Mouse (Mus musculus): ENCODE results near the gene Aff1. TPM values are rescaled to one million over a fixed set of nuclear protein-coding genes. Genes with fewer than 3 reads are reported as not detected.

Gene Aff1
- polyA plus RNA-seq, 1 experiment from 2014 or later = 2.0 TPM

GRCm38 (mm10) chr5:103860622-103861021 is 168.4 kb downstream of the Aff1 start:
- no peak for ATAC-seq
- Histone ChIP-seq H3K4me1 (peaks cover 5% of the 10 kb centered on the region; the same call in 1 of the 2 replicates), H3K4me2 (no peak overlapping the region), H3K9me3 (replicated peaks) (no peaks in the 10 kb centered on the region), H3K9ac (no peak overlapping the region), H3K36me3 (ENCODE audit: poor library complexity, severe bottlenecking) (peaks cover 15% of the 10 kb centered on the region), H3K27ac (no peak overlapping the region), H3K4me3 (no peak overlapping the region), H3K27me3 (no peaks in the 10 kb centered on the region)
- WGBS = 95% methylated on average over 11 of the region's 11 CpGs

DNA sequence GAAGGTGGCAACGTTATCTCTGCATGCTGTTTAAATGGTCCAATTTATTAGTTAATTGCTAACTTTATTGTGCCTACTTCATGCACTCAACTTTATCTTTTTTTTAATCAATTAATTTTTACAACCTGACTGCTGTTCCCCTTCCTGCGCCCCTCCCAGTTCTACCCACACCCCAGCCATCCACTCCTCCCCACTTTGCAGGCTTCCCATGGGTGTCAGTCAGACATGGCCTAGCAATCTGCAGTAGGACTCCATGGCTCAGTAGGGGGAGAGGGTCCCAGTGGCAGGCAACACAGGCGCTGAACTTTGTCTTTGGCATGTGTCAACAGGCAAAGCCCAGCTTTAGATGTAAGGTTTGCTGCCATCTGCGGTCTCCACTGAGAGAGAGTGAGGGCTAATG is 171.6 kb downstream of the Aff1 start:
- Histone ChIP-seq H3K9me3 (replicated peaks) (no peaks in the 10 kb centered on the region), H3K36me3 (ENCODE audit: poor library complexity, severe bottlenecking) (peaks cover 23% of the 10 kb centered on the region), H3K4me1 (no peaks in the 10 kb centered on the region), H3K4me3 (no peak overlapping the region), H3K27me3 (no peaks in the 10 kb centered on the region), H3K4me2 (no peak overlapping the region), H3K27ac (no peak overlapping the region), H3K9ac (no peak overlapping the region)
- no peak for ATAC-seq
- 91% methylated on average over 4 of the region's 4 CpGs for WGBS

- Histone ChIP-seq H3K4me2 (no peak overlapping the region), H3K9me3 (replicated peaks) (no peaks in the 10 kb centered on the region), H3K36me3 (ENCODE audit: poor library complexity, severe bottlenecking) (0 out of 2 replicates have a peak, but pooled peaks cover 7% of the 10 kb centered on the region), H3K4me1 (no peaks in the 10 kb centered on the region), H3K27me3 (no peaks in the 10 kb centered on the region), H3K4me3 (no peak overlapping the region), H3K27ac (no peak overlapping the region), H3K9ac (no peak overlapping the region)
- WGBS = 72% methylated on average over 15 of the region's 15 CpGs
- no peak for ATAC-seq
These were observed 197.6 kb downstream of the Aff1 start for GRCm38 (mm10) chr5:103889766-103890165.

DNA sequence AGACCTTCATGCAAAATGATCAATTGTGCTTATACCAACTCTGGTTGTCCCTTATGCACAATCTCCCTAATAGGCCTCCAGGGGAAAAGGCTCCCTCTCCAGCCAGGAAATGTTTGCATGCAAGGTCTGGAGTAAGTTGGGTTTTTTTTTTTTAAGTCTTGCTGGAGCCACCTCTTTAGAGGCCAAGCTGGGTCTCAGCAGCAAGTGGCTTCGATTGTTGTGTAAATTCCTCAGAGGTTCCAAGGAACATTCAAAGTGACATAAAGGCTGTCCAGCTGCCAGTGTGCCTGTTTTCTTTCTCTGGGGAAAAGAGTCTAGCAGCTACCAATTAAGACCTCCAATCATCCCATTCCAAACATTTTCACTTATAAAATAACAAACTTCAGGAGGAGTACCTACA is 206.1 kb downstream of the Aff1 start:
- Histone ChIP-seq H3K4me3 (no peak overlapping the region), H3K4me1 (peaks cover 9% of the 10 kb centered on the region), H3K4me2 (no peak overlapping the region), H3K9ac (no peak overlapping the region), H3K27me3 (no peaks in the 10 kb centered on the region), H3K27ac (no peak overlapping the region), H3K36me3 (ENCODE audit: poor library complexity, severe bottlenecking) (no peaks in the 10 kb centered on the region), H3K9me3 (replicated peaks) (no peaks in the 10 kb centered on the region)
- 3% methylated on average over 1 of the region's 1 CpGs for WGBS
- ATAC-seq = no peak

Other genes starting within 250 kb of the Aff1 start
- gene Slc10a6, start 63.0 kb upstream of the Aff1 start, polyA plus RNA-seq (2015; fragmentation: Nextera tagmentation; extraction: Ambion mirVana) = 0.08 TPM in 1 of 2 replicates, not detected in the other
- 0.27 and 0.37 TPM in 2 replicates for gene 1700016H13Rik, start 36.4 kb upstream of the Aff1 start, polyA plus RNA-seq (2015; fragmentation: Nextera tagmentation; extraction: Ambion mirVana)
- 25.3 and 26.4 TPM in 2 replicates for gene Klhl8, start 218.9 kb downstream of the Aff1 start, polyA plus RNA-seq (2015; fragmentation: Nextera tagmentation; extraction: Ambion mirVana)